14 mouse cellular contexts compared by ENCODE assay signal in genomic region chr11:3418741-3419140, GRCm38 (mm10). TPM values are rescaled to one million over a fixed set of nuclear protein-coding genes. Genes with fewer than 3 reads are reported as not detected.
DNase-seq lines count a peak whose midpoint lies in the region; ATAC-seq and TF ChIP-seq lines count a peak whose summit lies in the region.
"Had no signal": no experiment of that assay in that cellular context is flagged by ENCODE, and none has a peak within 500 bp of the region (broad histone marks: within the 10 kb centered on the region; RNA-seq: fewer than 3 reads in every experiment).

No protein-coding gene starts in this region.

- H3K27me3 ChIP-seq in lung, embryonic 14.5 days (ENCODE audit: insufficient read depth, low read length), result no peaks in the 10 kb centered on the region
- H3K27me3 ChIP-seq in heart, embryonic 13.5 days (replicated peaks), result no peaks in the 10 kb centered on the region
- no peaks in the 10 kb centered on the region for H3K27me3 ChIP-seq in kidney, embryonic 15.5 days
- H3K27me3 ChIP-seq: forebrain, embryonic 12.5 days; Patski had no signal

- H3K4me1 ChIP-seq in lung, embryonic 14.5 days (ENCODE audit: insufficient read depth), result no peaks in the 10 kb centered on the region
- H3K4me1 ChIP-seq in heart, embryonic 13.5 days, result no peaks in the 10 kb centered on the region
- no peaks in the 10 kb centered on the region for H3K4me1 ChIP-seq in kidney, embryonic 15.5 days
- H3K4me1 ChIP-seq: embryonic facial prominence, embryonic 10.5 days; forebrain, embryonic 12.5 days had no signal

- DNase-seq in lung, embryonic 14.5 days, result peak; percentile 26
- no peak for DNase-seq in lung, postnatal 14 days
- peak; percentile 26 for DNase-seq in lung, postnatal 36 days
- no peak for DNase-seq in urinary bladder, postnatal 14 days (ENCODE audit: low spot score)
- DNase-seq in adipocyte (ENCODE audit: low spot score), result no peak
- DNase-seq: adrenal gland, postnatal 25 days; cerebellum, adult 2 months; thymus, adult 2 months had no signal

- no peak for ATAC-seq in lung, embryonic 14.5 days (ENCODE audit: insufficient read depth)
- ATAC-seq in heart, embryonic 13.5 days (ENCODE audit: extremely low read depth, insufficient number of reproducible peaks, low FRiP score, low TSS enrichment), result no peak
- no peak for ATAC-seq in kidney, embryonic 15.5 days (replicated peaks; ENCODE audit: low FRiP score)
- ATAC-seq: intestine, postnatal 0 days; Patski had no signal

- no peaks in the 10 kb centered on the region for H3K9me3 ChIP-seq in lung, embryonic 14.5 days (ENCODE audit: low read depth, low read length)
- H3K9me3 ChIP-seq in heart, embryonic 13.5 days, result no peaks in the 10 kb centered on the region; the same call in 1 of the 2 replicates
- H3K9me3 ChIP-seq in kidney, embryonic 15.5 days (replicated peaks), result no peaks in the 10 kb centered on the region
- H3K9me3 ChIP-seq: embryonic facial prominence, embryonic 10.5 days; forebrain, embryonic 12.5 days had no signal

- H3K9ac ChIP-seq in lung, embryonic 14.5 days, result no peak overlapping the region
- 0 out of 2 replicates have a peak overlapping the region, but pooled peaks have one; percentile 33 for H3K9ac ChIP-seq in heart, embryonic 13.5 days
- no peak overlapping the region for H3K9ac ChIP-seq in kidney, embryonic 15.5 days
- H3K9ac ChIP-seq: forebrain, embryonic 12.5 days had no signal

- WGBS in lung, embryonic 14.5 days, result 63% methylated on average over 4 of the region's 4 CpGs
- WGBS in heart, embryonic 13.5 days, result 61% methylated on average over 4 of the region's 4 CpGs
- WGBS in kidney, embryonic 15.5 days, result 51% methylated on average over 4 of the region's 4 CpGs

- H3K36me3 ChIP-seq in lung, embryonic 14.5 days (ENCODE audit: insufficient read depth), result peaks cover 44% of the 10 kb centered on the region
- H3K36me3 ChIP-seq in heart, embryonic 13.5 days, result peaks cover 83% of the 10 kb centered on the region
- H3K36me3 ChIP-seq in kidney, embryonic 15.5 days, result peaks cover 70% of the 10 kb centered on the region

- TF ChIP-seq CTCF in lung, embryonic 14.5 days (IDR thresholded peaks at IDR 0.05; ENCODE audit: low read depth), result no peak

- no peak overlapping the region for H3K4me3 ChIP-seq in lung, embryonic 14.5 days (ENCODE audit: low read depth, low read length)
- H3K4me3 ChIP-seq in heart, embryonic 13.5 days, result no peak overlapping the region
- no peak overlapping the region for H3K4me3 ChIP-seq in kidney, embryonic 15.5 days (replicated peaks)
- H3K4me3 ChIP-seq: embryonic facial prominence, embryonic 10.5 days; forebrain, embryonic 12.5 days had no signal

- no peak overlapping the region for H3K4me2 ChIP-seq in lung, embryonic 14.5 days
- H3K4me2 ChIP-seq in heart, embryonic 13.5 days, result no peak overlapping the region
- no peak overlapping the region for H3K4me2 ChIP-seq in kidney, embryonic 15.5 days
- H3K4me2 ChIP-seq: forebrain, embryonic 12.5 days had no signal

- H3K27ac ChIP-seq in lung, embryonic 14.5 days (ENCODE audit: low read depth), result peak overlapping the region; percentile 75; the same call in 1 of the 2 replicates
- peak overlapping the region; percentile 82 for H3K27ac ChIP-seq in heart, embryonic 13.5 days (replicated peaks)
- peak overlapping the region; percentile 63 for H3K27ac ChIP-seq in kidney, embryonic 15.5 days
- H3K27ac ChIP-seq: embryonic facial prominence, embryonic 10.5 days; forebrain, embryonic 12.5 days had no signal

RNA-seq across cellular contexts. Expression of gene Limk2, which starts 9.8 kb away (rescaled TPM):
- polyA plus RNA-seq in lung, embryonic 14.5 days (2014; fragmentation: Nextera tagmentation; extraction: Ambion mirVana), result 45.3 and 49.1 TPM in 2 replicates
- polyA plus RNA-seq in heart, embryonic 13.5 days (2015; fragmentation: Nextera tagmentation; extraction: Ambion mirVana), result 50.4 and 58.3 TPM in 2 replicates
- polyA plus RNA-seq in kidney, embryonic 15.5 days (2015; fragmentation: Nextera tagmentation; extraction: Ambion mirVana), result 40.5 and 46.0 TPM in 2 replicates

RNA-seq across cellular contexts. Expression of gene Rnf185, which starts 33.4 kb away (rescaled TPM):
- polyA plus RNA-seq in lung, embryonic 14.5 days (2014; fragmentation: Nextera tagmentation; extraction: Ambion mirVana), result 37.9 and 40.7 TPM in 2 replicates
- 24.7 and 25.6 TPM in 2 replicates for polyA plus RNA-seq in heart, embryonic 13.5 days (2015; fragmentation: Nextera tagmentation; extraction: Ambion mirVana)
- 35.5 and 37.0 TPM in 2 replicates for polyA plus RNA-seq in kidney, embryonic 15.5 days (2015; fragmentation: Nextera tagmentation; extraction: Ambion mirVana)

Comparison
In these comparisons a context has a peak if more than half of its experiments do, and no peak if none do; other contexts are left out.
1. DNase-seq: peak in lung, embryonic 14.5 days (single experiment) and lung, postnatal 36 days (single experiment); none in lung, postnatal 14 days (single experiment), urinary bladder, postnatal 14 days (single experiment) and adipocyte (single experiment).
2. Peak in every context shown above with its lines, with median percentiles within 50 percentile points of each other: H3K27ac ChIP-seq.